Mouse (Mus musculus) cerebellum, postnatal 4 days (tissue): Measurements from ENCODE around the gene Agbl3.

Source experiments
- DNase-seq, 2 experiments: peaks; one replicate each; pipeline ENCODE4 v3.0.0; 2022; ENCODE audit warnings: low spot score in 2 of 2, mixed read lengths in 1 of 2

Agbl3 gene

DNA sequence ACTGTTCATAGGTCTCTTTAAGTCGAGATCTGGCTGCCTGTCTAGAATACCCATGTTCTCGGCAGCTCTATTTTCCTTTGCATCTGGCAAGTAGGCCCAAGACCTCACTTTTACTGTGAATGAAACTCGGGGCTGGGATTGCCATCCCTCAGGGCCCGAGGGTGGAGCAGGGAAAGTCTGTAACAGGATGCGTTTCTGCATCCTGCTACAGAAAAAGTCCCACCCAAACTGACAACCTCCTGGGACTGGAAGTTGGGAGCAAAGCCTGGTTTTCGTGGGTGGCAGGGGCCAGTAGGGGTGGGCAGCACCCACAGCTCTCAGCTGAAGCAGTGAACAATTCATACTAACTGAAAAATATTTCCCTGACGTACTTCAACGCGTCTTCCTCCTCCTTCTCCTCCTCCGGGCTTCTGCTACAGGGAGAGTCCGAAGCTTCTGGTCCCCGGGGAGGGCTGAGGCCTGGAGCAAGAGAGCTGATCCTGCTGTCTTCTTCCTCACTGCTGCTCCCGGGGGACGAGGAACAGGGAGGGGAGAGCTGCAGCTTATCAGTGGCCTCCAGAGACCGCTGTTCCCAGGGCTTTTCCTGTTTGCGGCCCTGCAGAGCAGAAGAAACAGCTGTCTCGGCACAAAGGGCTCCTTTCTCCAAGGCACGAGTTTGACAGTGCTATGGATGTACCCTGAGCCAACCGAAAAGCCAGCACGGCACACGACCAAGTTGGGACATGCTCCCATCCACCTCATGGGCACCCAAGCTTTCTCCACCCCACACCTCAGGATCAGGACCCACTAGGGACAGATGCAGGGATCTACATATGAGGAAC lies 94.1 kb downstream of the Agbl3 start:
- DNase-seq, result no peak

DNA sequence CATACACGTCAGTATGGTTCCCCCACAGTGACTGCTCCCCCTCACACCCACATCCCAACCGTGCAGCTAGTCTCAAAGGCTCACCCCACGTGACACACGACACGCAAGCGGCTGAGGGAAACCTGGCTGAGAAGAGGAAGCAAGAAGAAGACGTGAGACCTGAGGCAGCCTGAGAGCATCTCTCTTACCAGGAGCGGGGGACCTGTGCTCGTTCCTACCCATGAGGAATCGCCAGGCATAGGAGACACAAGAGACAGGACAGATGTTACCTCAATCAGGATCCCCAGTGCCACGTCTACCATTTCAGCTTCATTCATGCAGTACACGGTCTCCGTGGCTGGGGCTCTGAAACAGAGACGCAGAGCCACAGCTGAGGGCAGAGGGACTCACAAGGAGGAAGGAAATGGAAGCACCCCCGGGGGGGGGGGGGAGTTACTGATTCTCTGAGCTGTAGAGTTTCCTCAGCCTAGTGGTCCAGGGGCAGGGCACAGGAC lies 95.1 kb downstream of the Agbl3 start:
- no peak for DNase-seq

GRCm38 (mm10) chr6:34875966-34876834 lies 96.0 kb downstream of the Agbl3 start:
- no peak for DNase-seq

DNA sequence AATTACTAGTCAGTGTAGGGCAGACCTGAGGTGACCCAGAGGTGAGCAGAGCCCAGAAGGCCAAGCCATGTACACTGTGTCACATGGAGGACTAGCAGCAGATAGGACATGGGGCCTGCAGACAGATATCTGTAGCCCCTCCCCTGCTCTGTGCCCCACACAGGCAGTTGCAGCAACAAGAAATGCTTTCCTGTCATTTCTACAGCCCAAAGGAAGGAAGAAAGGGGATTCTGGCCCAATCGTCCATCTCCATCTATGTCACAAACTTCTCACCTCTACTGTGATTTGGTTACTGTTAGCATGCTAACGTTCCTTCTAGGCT lies 96.6 kb downstream of the Agbl3 start:
- no peak for DNase-seq

GRCm38 (mm10) chr6:34877509-34878321 lies 97.5 kb downstream of the Agbl3 start, which contains the start of gene Cyren:
Cyren (minus strand) TSS chr6:34878060.
- DNase-seq, result peak; percentile 83 to 94

DNA sequence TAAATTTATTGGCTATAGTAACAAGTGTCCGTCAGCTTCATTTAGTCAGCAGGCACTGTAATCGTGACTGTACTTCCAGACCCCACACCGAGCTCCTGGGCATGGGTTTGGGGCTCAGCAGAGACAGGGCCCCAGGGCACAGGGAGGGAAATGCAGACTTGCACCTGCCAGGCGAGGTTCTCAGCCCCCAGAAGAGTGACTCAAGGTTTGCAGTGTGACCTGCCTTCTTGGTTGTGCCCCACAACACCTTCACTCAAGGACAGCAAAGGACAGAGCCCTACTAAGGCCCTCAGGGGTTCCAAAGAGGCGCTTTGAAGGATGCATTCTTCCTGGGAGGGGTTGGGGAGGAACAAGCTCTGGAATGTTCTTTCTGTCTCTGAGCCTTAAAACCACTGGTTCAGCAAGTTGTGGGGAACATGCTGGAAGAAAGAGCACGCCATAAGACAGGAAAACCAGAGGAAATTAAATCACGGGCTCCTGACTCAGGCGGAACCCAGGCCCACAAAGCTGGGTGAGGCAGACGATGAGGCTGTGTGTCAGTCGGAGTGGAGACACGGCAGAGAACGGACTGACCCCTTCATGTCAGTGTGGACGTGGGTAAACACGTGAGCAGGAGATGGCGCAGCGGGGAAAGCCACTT lies 99.0 kb downstream of the Agbl3 start:
- DNase-seq, result no peak

DNA sequence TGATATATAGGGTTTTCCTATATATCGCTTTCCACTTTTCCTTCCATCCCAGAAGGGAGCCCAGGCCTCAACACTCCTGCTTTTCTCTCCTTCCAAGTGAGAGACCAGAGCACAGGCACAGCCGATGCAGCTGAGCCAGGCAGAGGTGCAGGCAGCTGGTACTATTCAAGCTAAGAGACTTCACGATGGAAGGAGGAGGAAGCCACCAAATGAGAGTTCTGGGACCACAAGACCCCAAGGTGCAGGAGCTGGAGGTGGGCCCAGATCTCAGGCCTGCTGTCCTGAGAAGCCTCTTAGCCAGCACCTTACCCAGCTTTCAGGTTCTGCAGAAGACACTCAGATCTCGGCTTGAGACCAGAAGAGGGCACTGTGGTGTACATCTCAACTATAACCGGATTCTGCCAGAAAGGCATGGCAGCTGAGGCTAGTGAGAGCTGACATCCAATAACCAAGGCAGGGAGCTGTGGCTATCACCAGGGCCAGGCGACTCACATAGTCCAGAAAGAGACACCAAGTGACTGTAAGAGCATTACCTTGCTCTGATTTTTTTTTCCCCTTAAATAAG lies 99.8 kb downstream of the Agbl3 start:
- DNase-seq, result peak; percentile 24 to 40

DNA sequence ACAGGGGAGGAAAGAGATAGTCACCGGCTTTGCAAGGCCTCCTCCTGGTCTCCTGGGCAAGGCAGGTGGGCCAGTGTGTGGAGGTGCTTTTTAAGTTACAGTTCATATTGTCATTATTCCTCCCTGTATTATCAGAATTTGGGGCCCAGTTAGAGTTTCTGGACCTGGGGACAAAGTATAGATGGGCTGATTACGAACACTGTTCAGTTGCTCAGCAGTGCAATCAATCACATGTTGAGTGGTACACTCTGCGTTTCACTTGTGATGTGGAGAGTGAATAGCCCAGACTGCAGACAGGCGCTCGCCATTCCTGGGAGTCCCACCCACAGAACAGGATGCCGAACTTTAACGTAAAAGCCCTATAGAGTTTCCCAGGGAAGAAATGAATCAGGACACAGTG lies 104.5 kb downstream of the Agbl3 start:
- DNase-seq, result no peak

DNA sequence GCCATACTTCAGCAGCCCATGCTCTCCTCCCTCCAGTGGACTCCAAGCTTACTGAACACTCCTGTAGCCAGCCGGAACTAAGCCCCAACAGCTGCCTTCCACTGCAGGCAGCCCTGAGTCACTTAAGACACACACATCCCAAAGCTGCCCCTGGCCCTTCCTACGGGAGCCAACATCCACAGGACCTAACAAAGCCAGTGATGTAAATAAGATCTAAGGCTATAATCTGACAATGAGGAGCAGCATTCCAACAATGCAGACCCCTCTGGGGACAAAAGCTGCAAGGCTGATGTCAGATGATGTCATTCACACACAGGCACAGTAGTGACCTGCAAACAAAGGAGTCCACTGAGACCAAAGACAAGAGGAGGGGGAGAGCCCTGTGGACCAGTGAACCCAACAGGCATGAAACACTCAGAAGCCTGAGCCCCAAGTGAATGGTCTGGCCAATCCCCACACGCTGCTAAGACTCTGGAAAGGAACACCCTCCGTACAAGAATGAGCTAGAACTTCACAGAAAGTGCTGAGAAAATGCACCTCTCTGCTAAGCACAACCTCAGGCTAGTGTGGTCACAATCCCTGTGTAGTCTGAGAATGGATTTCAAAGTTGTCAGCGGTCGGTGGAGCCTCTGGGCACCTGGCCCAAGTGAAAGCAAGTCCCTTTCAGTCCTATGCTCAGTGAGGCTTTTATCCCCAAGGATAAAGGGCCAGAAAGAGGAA lies 107.1 kb downstream of the Agbl3 start:
- DNase-seq, result no peak

- no peak for DNase-seq
Measured at GRCm38 (mm10) chr6:34889185-34889584, 109.0 kb downstream of the Agbl3 start.

GRCm38 (mm10) chr6:34895569-34895968 lies 115.3 kb downstream of the Agbl3 start:
- no peak for DNase-seq

DNA sequence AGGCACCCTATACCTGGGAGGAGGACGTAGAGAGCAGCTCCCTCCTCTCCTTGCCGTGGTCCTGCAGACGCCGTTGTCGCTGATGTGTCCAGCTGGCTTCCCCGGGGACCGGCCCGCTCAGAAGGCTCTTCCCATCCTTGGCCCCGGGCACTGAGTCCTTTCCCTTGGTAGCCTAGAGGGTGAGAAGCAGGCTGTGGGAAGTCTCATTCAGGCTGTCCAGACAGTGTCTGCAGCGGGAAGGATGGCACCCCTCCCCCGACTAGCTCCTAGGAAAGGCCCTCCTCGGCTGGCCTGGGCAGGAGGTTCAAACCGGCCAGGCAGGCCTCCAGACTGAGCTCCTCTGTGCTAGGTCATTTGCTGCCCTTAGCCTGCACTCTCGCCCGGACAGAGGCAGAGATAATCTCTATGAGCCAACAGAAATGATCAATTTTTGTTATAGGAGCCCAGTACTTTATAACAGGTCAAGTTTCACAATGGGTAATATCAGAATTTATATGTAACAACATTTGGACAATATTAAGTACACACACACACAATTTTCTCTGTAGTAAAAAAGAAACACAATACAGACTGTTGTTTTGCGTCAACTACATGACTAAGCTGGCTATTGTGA lies 116.0 kb downstream of the Agbl3 start:
- DNase-seq, result no peak

GRCm38 (mm10) chr6:34899127-34899526 lies 118.9 kb downstream of the Agbl3 start:
- no peak for DNase-seq

DNA sequence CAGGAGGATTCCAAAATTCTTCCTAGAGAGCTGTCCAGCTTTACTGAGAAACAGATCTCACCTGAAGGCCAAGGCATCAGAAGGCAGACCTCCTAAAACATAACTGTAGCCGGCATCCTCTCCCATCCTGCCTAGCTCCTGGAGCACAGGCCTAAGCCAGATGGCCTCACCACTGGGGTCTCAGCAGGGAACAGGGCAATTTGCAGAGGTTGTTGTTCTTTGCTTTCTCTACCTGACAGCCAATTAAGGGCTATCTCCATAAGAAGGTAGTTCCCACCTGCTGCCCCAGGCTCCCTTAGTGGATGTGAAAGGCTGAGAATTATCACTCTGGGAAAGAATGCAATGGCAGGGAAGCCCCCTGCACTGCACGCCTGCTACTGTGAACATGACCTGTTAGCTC lies 120.8 kb downstream of the Agbl3 start:
- no peak for DNase-seq

- no peak for DNase-seq
Measured at GRCm38 (mm10) chr6:34901911-34902444, 121.7 kb downstream of the Agbl3 start.

- no peak for DNase-seq
Measured at GRCm38 (mm10) chr6:34902578-34902977, 122.3 kb downstream of the Agbl3 start.

DNA sequence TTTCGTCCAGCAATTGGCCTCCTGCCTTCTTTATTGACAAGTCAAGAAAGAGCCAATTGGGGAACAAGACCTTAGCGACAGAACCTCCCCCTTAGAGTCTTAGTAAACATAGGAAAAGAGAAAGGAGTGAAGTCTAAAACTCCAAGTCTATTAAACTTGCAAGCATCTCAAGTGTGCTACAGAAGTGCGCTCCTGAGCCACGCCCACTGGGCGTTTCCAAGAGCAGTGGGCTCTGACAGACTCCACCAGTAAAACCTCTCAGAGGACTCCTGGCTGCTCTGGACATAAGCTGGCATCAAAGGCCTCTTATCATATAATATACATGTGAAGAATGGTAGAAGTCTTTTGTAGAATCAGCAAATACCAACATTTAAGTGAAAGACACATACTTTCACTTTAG lies 123.2 kb downstream of the Agbl3 start:
- DNase-seq, result no peak

- DNase-seq, result no peak
Measured at GRCm38 (mm10) chr6:34903851-34904250, 123.6 kb downstream of the Agbl3 start.

DNA sequence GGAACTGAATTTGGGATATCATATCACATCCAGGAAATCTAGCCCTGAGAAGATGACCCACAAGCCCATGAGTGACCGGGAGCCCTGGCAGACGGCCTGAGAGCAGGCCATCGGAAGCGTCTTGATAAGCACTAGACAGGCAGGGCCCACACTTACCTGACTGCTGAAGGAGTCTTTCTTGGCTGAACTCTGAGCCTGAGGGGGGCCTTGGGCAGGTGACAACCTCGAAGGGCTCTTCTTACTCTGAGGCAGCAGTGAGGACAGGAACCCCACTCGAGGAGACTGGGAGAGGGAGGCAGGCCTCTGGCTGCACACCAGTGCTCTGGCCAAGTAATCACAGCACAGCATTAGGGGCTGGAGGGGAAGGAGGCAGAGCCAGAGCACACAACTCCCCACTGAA lies 124.1 kb downstream of the Agbl3 start:
- DNase-seq, result no peak

DNA sequence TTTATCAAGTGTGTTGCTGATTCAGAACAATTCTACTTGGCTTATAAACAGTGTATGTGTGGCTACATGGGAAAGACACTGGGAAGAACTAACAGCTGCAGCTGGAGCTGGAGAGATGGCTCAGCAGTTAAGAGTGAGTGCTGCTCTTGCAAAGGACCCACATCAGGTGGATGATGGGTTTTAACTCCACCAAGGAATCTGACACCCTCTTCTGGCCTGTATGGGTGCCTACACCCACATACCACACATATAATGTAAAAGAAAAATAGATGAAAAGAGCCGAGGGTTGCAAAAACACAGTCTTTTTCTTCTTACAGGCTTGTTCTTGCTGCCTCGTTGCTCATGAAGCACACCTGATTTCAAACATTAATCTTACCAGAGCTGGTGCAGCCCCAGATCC lies 125.9 kb downstream of the Agbl3 start:
- DNase-seq, result no peak
